Mouse (Mus musculus): Measurements from ENCODE around the gene Abi3bp. TPM values are rescaled to one million over a fixed set of nuclear protein-coding genes. Genes with fewer than 3 reads are reported as not detected.

The Abi3bp gene
- total and polyA plus RNA-seq, 3 experiments = 4.8 to 6.4 (median 5.6) TPM

DNA sequence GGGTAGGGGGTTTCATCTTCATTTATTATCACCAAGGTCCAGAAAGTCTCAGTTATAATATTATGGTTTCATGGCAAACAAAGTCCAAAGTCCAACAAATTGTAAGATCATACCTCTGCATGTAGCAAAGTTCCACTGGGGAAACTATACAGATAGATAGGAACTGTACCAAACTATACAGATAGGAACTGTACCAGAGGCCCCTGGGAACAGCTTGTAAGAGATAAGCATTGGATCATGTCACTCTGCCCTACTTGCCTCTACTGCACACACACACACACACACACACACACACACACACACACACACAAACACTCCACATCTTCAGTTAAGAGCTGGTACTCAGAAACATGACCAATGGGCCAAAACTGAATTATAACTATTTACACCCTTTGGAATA is 241.4 kb downstream of the Abi3bp start:
- Histone ChIP-seq H3K4me1 (ENCODE audit: control insufficient read depth, insufficient read depth, low read length) (peaks cover 5% of the 10 kb centered on the region), H3K9ac (ENCODE audit: low read depth, low read length) (no peak overlapping the region), H3K79me2 (replicated peaks; ENCODE audit: control insufficient read depth, insufficient read depth, low read length) (0 out of 2 replicates have a peak, but pooled peaks cover 3% of the 10 kb centered on the region), H3K27me3 (ENCODE audit: control insufficient read depth, insufficient read depth, low read length) (no peaks in the 10 kb centered on the region), H3K36me3 (ENCODE audit: control insufficient read depth, insufficient read depth, low read length) (peaks cover 10% of the 10 kb centered on the region), H3K4me3 (no peak overlapping the region), H3K27ac (no peak overlapping the region)
- TF ChIP-seq CTCF (IDR thresholded peaks at IDR 0.05) (no peak), POLR2A (IDR thresholded peaks at IDR 0.05; ENCODE audit: insufficient read depth, low read depth, low read length) (no peak), EP300 (IDR thresholded peaks at IDR 0.05; ENCODE audit: insufficient read depth, low read depth, low read length) (no peak)
- DNase-seq = no peak
- intact Hi-C loops (cut with DNase I) = loop anchor here (10.0 kb wide), 1 partner anchor 744 kb away; the partner anchor contains the start of gene Zbtb11

DNA sequence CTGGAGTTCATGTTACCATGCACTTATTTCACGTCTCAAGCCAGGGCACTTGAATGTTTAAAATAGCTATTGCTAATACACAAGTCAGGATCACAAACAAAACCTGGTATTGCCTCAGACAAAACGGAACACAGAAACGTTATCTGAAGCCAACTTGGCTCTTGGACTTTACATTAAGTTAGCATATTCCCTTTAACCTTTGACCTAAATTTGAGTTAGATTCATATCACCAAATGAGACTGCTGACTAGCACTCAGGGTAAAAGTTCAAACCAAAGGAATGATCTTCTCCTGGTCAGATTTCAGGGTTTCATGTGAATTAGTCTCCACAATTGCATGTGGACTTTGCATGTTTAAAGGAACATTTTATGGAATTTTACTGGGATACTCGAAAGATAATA is 244.7 kb downstream of the Abi3bp start:
- Histone ChIP-seq H3K79me2 (replicated peaks; ENCODE audit: control insufficient read depth, insufficient read depth, low read length) (no peaks in the 10 kb centered on the region), H3K4me1 (ENCODE audit: control insufficient read depth, insufficient read depth, low read length) (no peaks in the 10 kb centered on the region), H3K9ac (ENCODE audit: low read depth, low read length) (no peak overlapping the region), H3K4me3 (no peak overlapping the region), H3K36me3 (ENCODE audit: control insufficient read depth, insufficient read depth, low read length) (no peaks in the 10 kb centered on the region), H3K27me3 (ENCODE audit: control insufficient read depth, insufficient read depth, low read length) (no peaks in the 10 kb centered on the region), H3K27ac (no peak overlapping the region)
- 40% methylated on average over 4 of the region's 4 CpGs for WGBS
- TF ChIP-seq POLR2A (IDR thresholded peaks at IDR 0.05; ENCODE audit: insufficient read depth, low read depth, low read length) = no peak
- no peak for TF ChIP-seq EP300 (IDR thresholded peaks at IDR 0.05; ENCODE audit: insufficient read depth, low read depth, low read length)
- intact Hi-C loops (cut with DNase I) = no loop called here
- no peak for DNase-seq

DNA sequence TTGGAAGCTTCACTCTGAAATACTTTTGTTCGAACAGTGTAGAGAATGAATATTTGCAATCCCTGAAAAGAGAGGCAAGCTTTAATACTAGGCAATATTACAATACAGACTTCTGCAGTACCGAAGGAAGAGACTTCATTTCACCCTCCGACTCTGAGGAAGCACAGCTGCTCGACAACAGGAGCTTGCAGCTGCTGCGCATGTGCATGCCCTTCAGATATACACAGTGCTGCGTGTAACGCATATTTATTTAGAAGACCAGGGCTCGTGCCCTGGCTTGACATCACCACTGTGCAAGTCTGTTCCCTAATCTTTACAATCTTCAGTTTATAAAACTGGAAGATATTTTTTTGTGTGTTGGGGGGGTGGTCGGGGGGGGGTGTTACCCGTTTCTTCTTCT is 247.2 kb downstream of the Abi3bp start:
- Histone ChIP-seq H3K4me1 (ENCODE audit: control insufficient read depth, insufficient read depth, low read length) (no peaks in the 10 kb centered on the region), H3K36me3 (ENCODE audit: control insufficient read depth, insufficient read depth, low read length) (no peaks in the 10 kb centered on the region), H3K27ac (no peak overlapping the region), H3K4me3 (no peak overlapping the region), H3K27me3 (ENCODE audit: control insufficient read depth, insufficient read depth, low read length) (no peaks in the 10 kb centered on the region), H3K79me2 (replicated peaks; ENCODE audit: control insufficient read depth, insufficient read depth, low read length) (no peaks in the 10 kb centered on the region), H3K9ac (ENCODE audit: low read depth, low read length) (no peak overlapping the region)
- 68% methylated on average over 10 of the region's 10 CpGs for WGBS
- no peak for TF ChIP-seq CTCF (IDR thresholded peaks at IDR 0.05)
- TF ChIP-seq EP300 (IDR thresholded peaks at IDR 0.05; ENCODE audit: insufficient read depth, low read depth, low read length) = no peak
- TF ChIP-seq POLR2A (IDR thresholded peaks at IDR 0.05; ENCODE audit: insufficient read depth, low read depth, low read length) = no peak
- no peak for DNase-seq
- intact Hi-C loops (cut with DNase I) = no loop called here

DNA sequence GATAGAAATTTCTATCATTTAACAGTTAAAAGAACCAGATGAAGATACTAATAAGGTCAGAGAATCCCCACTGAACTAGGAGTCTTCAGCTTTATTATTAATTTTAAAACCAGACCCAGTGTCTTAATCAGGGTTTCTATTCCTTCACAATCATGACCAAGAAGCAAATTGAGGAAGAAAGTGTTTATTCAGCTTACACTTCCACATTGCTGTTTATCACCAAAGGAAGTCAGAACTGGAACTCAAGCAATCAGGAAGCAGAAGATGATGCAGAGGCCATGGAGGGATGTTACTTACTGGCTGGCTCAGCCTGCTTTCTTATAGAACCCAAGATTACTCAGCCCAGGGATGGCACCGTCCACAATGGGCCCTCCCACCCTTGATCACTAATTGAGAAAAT is 251.4 kb downstream of the Abi3bp start:
- Histone ChIP-seq H3K27me3 (ENCODE audit: control insufficient read depth, insufficient read depth, low read length) (no peaks in the 10 kb centered on the region), H3K79me2 (replicated peaks; ENCODE audit: control insufficient read depth, insufficient read depth, low read length) (no peaks in the 10 kb centered on the region), H3K4me1 (ENCODE audit: control insufficient read depth, insufficient read depth, low read length) (no peaks in the 10 kb centered on the region), H3K27ac (no peak overlapping the region), H3K9ac (ENCODE audit: low read depth, low read length) (no peak overlapping the region), H3K36me3 (ENCODE audit: control insufficient read depth, insufficient read depth, low read length) (no peaks in the 10 kb centered on the region), H3K4me3 (no peak overlapping the region)
- DNase-seq = no peak
- TF ChIP-seq CTCF (IDR thresholded peaks at IDR 0.05) = no peak
- no peak for TF ChIP-seq POLR2A (IDR thresholded peaks at IDR 0.05; ENCODE audit: insufficient read depth, low read depth, low read length)
- no peak for TF ChIP-seq EP300 (IDR thresholded peaks at IDR 0.05; ENCODE audit: insufficient read depth, low read depth, low read length)
- intact Hi-C loops (cut with DNase I) = no loop called here
- 28% methylated on average over 1 of the region's 1 CpGs for WGBS

Other genes with a start within 250 kb of the Abi3bp start
- 10 to 100 TPM; 46.9 to 48.5 TPM for gene Tfg, start 239.6 kb downstream of the Abi3bp start, total RNA-seq (2021)
- gene Tfg, start 239.6 kb downstream of the Abi3bp start, polyA plus RNA-seq (2012; rRNA removed) = 77.9 and 83.9 TPM in 2 replicates